Mouse (Mus musculus) spleen, postnatal 36 days (tissue): Measurements from ENCODE around the gene Myo10.
A peak's percentile ranks its signal among the peaks of the same experiment; 100 is the strongest.

Experiments
- DNase-seq, 2 experiments: peaks; one replicate each; pipeline ENCODE4 v3.0.0; 2022; ENCODE audit warnings: low spot score in 2 of 2, mixed read lengths in 1 of 2

Myo10 gene

GRCm38 (mm10) chr15:25622200-25622866 is at the start of gene Myo10:
TSS of gene Myo10 (plus strand) at chr15:25622525.
- DNase-seq: peak; percentile 99 to 100

GRCm38 (mm10) chr15:25573113-25573512 is 49.2 kb upstream of the Myo10 start:
- DNase-seq: no peak

- DNase-seq: no peak
Observed at GRCm38 (mm10) chr15:25573876-25574601, 48.3 kb upstream of the Myo10 start.

GRCm38 (mm10) chr15:25577327-25578051 is 44.8 kb upstream of the Myo10 start:
- DNase-seq: no peak

- no peak for DNase-seq
Observed at GRCm38 (mm10) chr15:25578369-25578768, 44.0 kb upstream of the Myo10 start.

- DNase-seq: peak in 1 of 2 experiments; percentile 5
Observed at GRCm38 (mm10) chr15:25580731-25581130, 41.6 kb upstream of the Myo10 start.

GRCm38 (mm10) chr15:25582055-25582454 is 40.3 kb upstream of the Myo10 start:
- DNase-seq: no peak

GRCm38 (mm10) chr15:25583361-25583760 is 39.0 kb upstream of the Myo10 start:
- no peak for DNase-seq

GRCm38 (mm10) chr15:25586828-25587227 is 35.5 kb upstream of the Myo10 start:
- DNase-seq: no peak

GRCm38 (mm10) chr15:25587943-25588342 is 34.4 kb upstream of the Myo10 start:
- no peak for DNase-seq

- DNase-seq: no peak
Observed at GRCm38 (mm10) chr15:25589318-25589902, 32.9 kb upstream of the Myo10 start.

GRCm38 (mm10) chr15:25589916-25590315 is 32.4 kb upstream of the Myo10 start:
- DNase-seq: peak; percentile 15 to 28

GRCm38 (mm10) chr15:25590891-25591290 is 31.4 kb upstream of the Myo10 start:
- DNase-seq: no peak

- DNase-seq: no peak
Observed at GRCm38 (mm10) chr15:25591964-25592363, 30.4 kb upstream of the Myo10 start.

GRCm38 (mm10) chr15:25593469-25594150 is 28.7 kb upstream of the Myo10 start:
- no peak for DNase-seq

GRCm38 (mm10) chr15:25598313-25598712 is 24.0 kb upstream of the Myo10 start:
- DNase-seq: no peak

GRCm38 (mm10) chr15:25602306-25602705 is 20.0 kb upstream of the Myo10 start:
- no peak for DNase-seq

- no peak for DNase-seq
Observed at GRCm38 (mm10) chr15:25603286-25603685, 19.0 kb upstream of the Myo10 start.

GRCm38 (mm10) chr15:25604231-25604630 is 18.1 kb upstream of the Myo10 start:
- no peak for DNase-seq

GRCm38 (mm10) chr15:25605376-25605775 is 16.9 kb upstream of the Myo10 start:
- DNase-seq: no peak

- no peak for DNase-seq
Observed at GRCm38 (mm10) chr15:25608742-25609141, 13.6 kb upstream of the Myo10 start.

GRCm38 (mm10) chr15:25609253-25609652 is 13.1 kb upstream of the Myo10 start:
- DNase-seq: no peak
